Mouse (Mus musculus): Measurements from ENCODE around the gene Dnah9.

Dnah9 gene

DNA sequence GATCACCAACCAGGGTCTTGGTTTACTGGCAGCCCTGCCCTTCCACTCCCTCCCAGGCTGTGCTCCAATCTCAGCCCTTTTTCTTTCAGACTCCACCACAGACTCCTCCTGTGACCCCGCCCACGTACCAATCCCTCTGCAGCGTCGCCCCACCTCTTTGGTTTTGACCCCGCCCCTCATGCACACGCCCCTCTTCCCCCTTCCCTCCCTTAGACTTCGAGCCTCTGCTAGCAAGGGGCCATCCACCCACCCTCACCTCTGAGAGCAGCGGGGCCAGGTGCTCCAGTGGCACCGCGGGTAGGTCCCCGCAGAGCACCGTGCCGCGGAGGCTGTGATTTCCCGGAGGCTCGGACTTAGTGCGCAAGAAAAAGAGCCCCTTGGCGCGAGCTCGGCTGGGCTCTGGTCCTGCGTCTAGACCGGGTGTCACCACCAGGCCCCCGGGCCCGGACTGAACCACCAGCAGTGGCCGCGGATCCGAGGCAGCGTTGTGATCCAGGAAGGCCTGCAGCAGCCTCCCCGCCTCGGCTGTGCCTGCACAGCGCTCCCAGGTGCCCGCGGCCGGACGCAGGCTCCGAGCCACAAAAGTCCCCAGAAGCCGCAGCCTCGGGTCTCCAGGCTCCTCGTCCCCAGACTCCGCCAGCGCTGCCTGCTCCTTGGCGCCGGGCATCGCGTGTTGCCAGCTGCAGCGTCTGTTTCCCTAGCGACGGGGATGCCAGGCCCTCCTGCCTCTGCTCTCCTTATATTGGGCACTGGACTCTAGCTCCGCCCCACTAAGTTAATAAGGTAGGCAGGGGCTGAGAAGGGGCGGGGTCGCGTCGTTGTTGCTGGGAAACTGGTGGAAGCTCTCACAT is at the start of gene Dnah9:
Gene Dnah9, minus strand, starts transcription at position 751 of the 851 bp plus-strand sequence.
- peak; percentile 14 for DNase-seq (ENCODE audit: extremely low spot score, low read depth, low spot score)

DNA sequence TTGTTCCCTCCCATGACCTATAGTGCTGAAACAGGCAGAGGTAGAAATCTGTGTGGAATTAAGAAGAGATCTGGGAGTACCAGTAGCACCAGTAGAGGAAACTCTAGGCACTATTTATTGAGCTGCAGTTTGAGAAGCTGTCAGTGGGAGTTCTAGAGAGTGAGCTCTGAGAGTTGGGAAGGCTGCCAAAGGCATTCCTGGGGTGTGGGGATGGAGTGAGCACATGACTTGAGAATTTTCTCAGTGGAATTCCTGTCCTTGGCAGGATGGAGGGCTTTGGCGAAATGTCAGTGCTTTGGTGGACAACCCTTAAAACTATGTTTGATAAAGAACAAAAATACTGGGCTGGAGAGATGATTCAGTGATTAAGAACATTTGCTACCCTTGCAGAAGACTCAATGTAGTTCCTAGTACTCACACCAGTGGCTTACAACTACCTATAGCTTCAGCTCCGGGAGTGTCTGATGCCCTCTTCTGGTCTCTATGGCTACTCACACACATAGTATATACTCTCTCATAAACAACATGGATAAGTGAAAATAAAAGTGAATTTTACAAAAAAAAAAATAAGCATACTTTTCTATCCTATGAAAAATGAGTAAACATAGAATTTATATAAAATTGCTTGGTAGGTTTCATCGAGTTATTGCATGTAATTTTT is 20.4 kb upstream of the Dnah9 start:
- no peak for DNase-seq (ENCODE audit: extremely low spot score, low read depth, low spot score)

DNA sequence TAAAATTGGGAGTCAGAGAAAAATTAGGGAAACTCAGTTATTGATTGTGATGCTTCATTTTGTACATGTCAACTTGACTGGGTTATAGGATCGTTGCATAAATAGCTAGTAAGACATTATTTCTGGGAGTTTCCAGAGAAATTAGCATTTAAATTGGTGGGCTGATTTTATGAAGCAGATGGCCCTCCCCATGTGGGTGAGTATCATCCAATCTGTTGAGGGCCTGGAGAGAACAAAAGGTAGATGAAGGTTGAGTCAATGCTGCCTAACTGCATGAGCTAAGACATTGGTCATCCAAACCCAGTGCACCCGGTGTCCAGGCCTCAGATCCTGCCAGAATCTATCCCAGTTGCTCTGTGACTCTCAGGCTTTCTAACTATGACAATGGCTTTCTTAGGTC is 19.8 kb upstream of the Dnah9 start:
- DNase-seq (ENCODE audit: extremely low spot score, low read depth, low spot score) = no peak

- DNase-seq (ENCODE audit: extremely low spot score, low read depth, low spot score) = no peak
These were observed 9.4 kb upstream of the Dnah9 start for GRCm38 (mm10) chr11:66177781-66178180.

DNA sequence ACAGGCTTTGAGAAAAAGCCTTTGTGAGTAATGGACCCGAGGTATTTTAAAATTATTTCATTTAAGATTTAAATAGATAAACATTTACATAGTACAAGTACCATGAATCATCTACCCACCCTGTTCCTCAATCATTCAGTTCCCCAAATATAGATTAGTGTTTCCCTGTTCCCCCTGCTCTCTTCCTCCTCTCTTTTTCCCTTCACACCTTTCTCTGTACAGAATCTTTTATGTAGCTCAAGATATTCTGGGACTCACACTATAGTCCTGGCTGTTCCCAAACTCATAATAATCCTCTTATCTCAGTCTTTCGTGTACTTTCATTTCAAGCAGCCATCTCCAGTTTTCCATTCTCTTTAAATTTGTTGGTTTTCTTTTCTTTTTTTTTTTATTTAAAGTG is 4.3 kb downstream of the Dnah9 start:
- no peak for DNase-seq (ENCODE audit: extremely low spot score, low read depth, low spot score)

DNA sequence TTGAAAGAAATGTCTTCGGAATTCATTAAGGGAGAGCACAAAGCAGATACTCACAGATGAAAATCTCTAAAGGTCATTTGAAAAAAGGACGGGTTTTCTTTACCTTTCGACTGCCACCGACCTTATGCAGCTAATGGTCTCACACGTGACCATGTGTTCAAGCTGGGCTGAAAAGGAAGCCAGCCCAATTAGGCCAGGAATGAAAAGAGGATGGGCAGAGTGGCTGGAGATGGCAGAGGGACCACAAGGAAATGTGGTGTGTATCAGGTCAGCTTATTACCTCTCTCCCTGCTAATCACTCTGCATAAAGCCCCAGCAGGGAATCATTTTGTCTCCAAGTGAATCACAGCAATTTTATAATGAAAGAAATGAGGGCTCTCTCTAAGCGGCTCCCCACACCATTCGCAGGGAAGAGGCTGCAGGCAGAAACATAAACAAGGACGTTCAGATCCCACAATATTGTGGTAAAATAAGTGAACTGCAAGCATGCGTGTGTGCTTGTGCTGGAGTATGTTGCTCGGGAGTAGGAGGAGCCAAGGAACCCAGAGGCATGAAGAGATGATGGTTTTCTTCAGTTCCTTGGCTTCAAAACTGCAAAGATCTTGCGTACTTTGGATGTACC is 27.6 kb downstream of the Dnah9 start:
- DNase-seq (ENCODE audit: extremely low spot score, low read depth, low spot score) = no peak

DNA sequence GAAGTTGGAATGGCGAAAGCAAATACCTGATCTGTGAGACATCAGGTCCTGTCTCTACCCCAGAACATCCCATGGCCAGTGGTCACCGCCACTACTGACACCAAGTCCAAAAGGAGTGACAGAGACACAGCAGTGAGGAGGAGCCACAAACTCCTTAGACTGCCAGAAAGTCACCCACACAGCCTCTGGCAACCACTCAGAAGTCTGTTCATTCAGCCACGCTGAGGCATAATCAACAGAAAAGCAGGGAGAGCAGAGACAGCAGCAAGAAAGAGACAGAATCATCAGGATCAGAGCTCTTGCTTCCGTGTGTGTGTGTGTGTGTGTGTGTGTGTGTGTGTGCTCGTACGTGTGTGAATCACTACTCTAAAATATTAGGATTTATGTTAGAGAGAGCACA is 33.5 kb downstream of the Dnah9 start:
- no peak for DNase-seq (ENCODE audit: extremely low spot score, low read depth, low spot score)

- no peak for DNase-seq (ENCODE audit: extremely low spot score, low read depth, low spot score)
These were observed 42.2 kb downstream of the Dnah9 start for GRCm38 (mm10) chr11:66126150-66126549.

- no peak for DNase-seq (ENCODE audit: extremely low spot score, low read depth, low spot score)
These were observed 43.9 kb downstream of the Dnah9 start for GRCm38 (mm10) chr11:66124496-66124895.

- DNase-seq (ENCODE audit: extremely low spot score, low read depth, low spot score) = no peak
These were observed 46.3 kb downstream of the Dnah9 start for GRCm38 (mm10) chr11:66122017-66122416.

DNA sequence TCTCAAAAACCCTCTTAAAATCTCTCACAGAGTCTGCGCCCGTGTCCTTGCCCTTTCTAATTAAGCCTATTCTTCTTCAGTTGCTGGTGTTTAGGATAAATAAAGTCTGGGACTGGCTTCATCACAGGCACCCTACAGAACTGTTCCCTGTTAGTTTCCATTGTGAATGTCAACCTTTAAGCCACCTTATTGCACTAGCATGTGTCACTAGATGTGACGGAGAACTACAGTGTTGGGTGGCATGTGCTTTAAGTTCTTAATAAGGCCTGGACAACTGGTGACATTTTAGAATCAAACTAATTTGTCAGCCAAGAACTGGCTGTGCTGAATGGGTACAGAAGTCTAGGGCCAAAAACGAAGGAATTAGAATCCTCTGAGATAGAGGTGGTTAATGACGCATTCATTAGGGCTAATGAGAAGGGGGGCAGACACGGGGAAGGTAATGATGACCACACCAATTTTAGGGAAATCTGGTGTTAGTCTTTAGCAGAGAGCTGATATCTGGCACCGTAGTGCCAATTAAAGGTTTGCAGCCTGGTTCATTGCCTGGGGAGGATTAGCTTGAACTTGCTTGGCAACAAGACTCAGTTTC is 84.6 kb downstream of the Dnah9 start:
- no peak for DNase-seq (ENCODE audit: extremely low spot score, low read depth, low spot score)

- DNase-seq (ENCODE audit: extremely low spot score, low read depth, low spot score) = no peak
These were observed 95.4 kb downstream of the Dnah9 start for GRCm38 (mm10) chr11:66072921-66073320.

- no peak for DNase-seq (ENCODE audit: extremely low spot score, low read depth, low spot score)
These were observed 109.4 kb downstream of the Dnah9 start for GRCm38 (mm10) chr11:66058956-66059355.

- DNase-seq (ENCODE audit: extremely low spot score, low read depth, low spot score) = no peak
These were observed 117.1 kb downstream of the Dnah9 start for GRCm38 (mm10) chr11:66051294-66051693.

DNA sequence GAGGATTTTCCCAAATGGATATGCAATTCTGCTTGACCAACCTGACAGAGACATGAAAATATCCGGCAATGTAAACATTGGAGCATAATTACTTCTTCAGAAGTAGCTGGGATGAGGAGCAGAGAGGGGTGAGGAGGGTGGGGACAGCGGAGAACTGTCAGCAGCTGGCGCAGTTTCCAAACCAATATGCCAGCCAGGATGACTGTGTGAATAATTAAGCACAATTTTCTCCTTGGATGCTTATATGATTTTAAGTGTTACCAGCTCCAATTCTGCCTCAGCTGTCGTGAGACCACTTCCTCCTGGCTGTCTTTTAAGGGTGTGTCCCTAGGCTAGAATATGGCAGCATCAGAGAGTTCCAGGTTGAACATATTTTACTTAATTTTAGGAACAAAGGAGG is 119.2 kb downstream of the Dnah9 start:
- no peak for DNase-seq (ENCODE audit: extremely low spot score, low read depth, low spot score)

DNA sequence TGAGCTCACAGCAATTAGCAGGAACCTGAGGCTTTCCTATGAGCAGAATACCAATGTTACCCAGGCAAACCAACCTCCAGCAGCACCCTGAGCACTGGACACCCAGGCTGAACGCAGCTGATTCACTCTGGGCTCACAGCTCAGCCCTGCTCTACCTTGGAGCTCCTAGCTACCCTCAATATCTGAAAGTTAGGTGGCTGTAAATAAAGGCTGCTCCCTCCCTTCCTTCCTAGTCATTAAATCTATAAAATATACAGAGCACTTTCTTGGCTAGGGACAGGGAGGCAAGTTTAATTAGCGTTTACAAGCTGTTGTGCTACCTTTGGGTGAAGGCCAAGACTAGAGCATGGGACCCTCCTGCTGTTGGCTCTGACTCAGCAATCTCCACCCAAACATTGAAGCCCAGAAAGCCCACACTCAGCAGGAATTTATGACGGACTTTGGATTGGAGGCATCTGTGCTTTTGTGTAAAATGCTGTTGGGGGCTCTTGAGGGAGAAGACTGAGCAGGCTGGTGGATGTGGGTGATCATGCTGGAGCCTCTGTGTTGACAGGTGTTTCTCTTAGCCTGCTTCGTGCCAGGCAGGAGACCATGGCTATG is 121.7 kb downstream of the Dnah9 start:
- no peak for DNase-seq (ENCODE audit: extremely low spot score, low read depth, low spot score)

GRCm38 (mm10) chr11:66043635-66044034 is 124.7 kb downstream of the Dnah9 start:
- no peak for DNase-seq (ENCODE audit: extremely low spot score, low read depth, low spot score)

DNA sequence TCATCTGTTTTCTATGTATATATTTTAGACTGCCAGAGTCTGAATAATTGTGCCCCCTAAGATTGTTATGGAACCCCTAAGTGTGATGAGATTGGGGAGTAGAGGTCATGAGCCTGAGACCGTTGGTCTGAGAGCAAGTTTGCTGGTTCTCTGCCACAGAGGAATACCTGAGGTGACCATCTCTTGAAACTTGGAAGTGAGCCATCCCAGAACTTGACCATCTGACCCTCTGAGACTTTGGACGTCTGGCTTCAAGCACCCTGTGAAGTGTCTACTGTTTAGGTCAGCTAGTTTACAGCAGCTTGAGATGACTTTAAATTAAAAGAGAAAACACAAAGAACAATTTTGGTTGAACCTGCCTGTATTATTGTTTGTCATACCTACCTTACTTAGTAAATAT is 125.8 kb downstream of the Dnah9 start:
- DNase-seq (ENCODE audit: extremely low spot score, low read depth, low spot score) = no peak

DNA sequence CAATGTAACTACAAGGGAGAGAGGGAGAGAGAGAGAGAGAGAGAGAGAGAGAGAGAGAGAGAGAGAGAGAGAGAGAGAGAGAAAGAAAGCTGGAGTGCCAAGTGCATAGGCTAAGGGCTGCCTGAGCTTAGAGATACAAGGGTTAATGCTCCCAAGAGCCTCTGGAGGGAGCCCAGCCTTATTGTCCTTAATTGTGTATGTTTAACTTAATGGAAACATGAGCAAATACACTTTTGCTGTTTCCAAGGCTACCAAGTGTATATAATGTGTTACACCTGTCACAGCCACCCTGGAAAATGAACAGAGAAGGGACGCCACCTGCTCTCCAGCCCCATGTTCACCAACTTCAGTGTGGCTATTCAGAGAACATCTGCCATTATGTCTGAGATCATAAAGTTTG is 142.6 kb downstream of the Dnah9 start:
- DNase-seq (ENCODE audit: extremely low spot score, low read depth, low spot score) = no peak

GRCm38 (mm10) chr11:65975871-65976270 is 192.5 kb downstream of the Dnah9 start:
- no peak for DNase-seq (ENCODE audit: extremely low spot score, low read depth, low spot score)

DNA sequence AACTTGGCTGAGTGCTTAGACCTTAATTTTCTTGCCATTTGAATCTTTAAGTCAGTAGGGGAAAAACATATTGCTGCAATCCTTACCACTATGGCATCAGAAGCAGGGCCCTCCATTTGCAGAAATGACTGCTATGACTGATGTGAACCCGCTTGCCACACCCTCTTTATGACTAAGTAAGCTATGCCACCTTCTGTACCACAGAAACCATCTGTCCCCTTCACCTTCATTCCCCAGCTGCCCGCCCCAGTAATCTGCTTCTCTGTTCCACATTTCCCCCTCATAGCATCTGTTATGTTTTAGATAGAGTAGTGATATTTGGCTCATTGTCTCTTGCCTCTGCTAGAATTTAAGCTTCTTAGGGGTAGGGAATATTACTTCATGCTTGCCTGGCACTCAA is 237.6 kb downstream of the Dnah9 start:
- DNase-seq (ENCODE audit: extremely low spot score, low read depth, low spot score) = no peak
